Mouse (Mus musculus): ENCODE results near the gene Zfp706.

GRCm38 (mm10) chr15:37038666-37039065 lies 31.1 kb upstream of the Zfp706 start:
- TF ChIP-seq GATA1 (IDR thresholded peaks at IDR 0.05; ENCODE audit: low read length) (no peak), TAL1 (IDR thresholded peaks at IDR 0.05; ENCODE audit: low read length) (no peak)
